Mouse (Mus musculus) frontal cortex, postnatal 25 days (tissue): ENCODE results near the gene 1700001L19Rik.
A peak's percentile ranks its signal among the peaks of the same experiment; 100 is the strongest.
"Not testable (repeated sequence)": the region's sequence is repeated elsewhere in the genome, so short reads cannot be mapped to it uniquely, and the experiment has no call there.

Source experiments
- DNase-seq, 2 experiments: peaks; one replicate each; pipeline ENCODE4 v3.0.0; 2022; ENCODE audit warnings: low spot score in 2 of 2

The 1700001L19Rik gene

DNA sequence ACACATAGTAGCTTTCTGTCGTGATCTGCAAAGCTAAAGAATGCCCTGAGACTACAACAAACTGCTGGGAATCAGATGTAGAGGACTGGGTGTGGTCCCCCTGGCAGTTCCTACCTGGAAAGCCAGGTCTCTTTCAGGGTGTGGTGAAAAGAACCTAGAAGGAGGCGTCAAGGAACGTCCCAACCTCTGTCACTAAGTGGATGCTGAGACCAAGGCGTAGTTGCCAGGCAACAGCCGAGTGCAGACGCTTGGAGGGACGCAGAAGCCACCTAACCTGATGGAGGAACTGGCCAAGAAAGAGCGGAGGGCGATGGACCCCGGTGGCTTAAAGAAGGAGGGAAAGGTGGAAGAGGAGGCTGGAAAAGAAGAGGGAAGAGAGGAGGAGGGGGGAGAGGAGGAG lies at the start of gene 1700001L19Rik:
1700001L19Rik (plus strand) TSS at position 223 of the 400 bp plus-strand sequence.
- DNase-seq, result no peak

DNA sequence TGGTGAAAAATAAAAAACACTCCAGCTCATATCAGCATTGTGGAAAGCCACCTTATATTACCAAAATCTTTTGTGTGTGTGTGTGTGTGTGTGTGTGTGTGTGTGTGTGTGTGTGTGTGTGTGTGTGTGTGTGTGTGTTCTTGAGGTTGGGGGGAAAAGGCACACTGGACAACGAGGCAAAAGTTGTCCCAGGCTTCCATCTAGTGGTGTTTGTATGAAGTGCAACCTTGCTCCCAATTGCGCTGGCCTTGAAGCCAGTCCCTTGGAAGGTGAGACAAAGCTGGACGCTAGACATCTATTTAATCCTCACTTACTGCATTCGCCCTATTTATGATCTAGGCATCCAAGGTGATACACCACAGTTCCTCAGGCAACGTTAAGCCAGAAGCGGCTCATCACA lies 43.8 kb upstream of the 1700001L19Rik start:
- not testable (repeated sequence) for DNase-seq

DNA sequence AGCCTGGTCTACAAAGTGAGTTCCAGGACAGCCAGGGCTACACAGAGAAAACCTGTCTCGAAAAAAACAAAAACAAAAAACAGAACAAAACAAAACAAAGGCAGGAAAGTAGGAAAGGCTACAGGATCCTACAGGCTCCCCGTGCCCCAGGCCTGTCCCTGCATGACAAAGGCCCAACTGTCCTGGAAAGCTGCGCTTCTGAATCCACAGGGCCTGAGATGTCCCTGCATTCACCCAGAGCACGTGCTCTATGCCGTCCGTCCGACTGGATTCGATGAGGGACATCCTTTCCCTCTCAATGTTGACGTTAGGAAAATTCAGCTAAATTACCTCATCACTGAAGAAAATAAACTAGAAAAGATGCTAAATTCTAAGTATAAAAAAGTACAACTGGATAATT lies 29.1 kb upstream of the 1700001L19Rik start:
- no peak for DNase-seq

GRCm38 (mm10) chr13:68568548-68568947 lies 28.7 kb upstream of the 1700001L19Rik start:
- no peak for DNase-seq

DNA sequence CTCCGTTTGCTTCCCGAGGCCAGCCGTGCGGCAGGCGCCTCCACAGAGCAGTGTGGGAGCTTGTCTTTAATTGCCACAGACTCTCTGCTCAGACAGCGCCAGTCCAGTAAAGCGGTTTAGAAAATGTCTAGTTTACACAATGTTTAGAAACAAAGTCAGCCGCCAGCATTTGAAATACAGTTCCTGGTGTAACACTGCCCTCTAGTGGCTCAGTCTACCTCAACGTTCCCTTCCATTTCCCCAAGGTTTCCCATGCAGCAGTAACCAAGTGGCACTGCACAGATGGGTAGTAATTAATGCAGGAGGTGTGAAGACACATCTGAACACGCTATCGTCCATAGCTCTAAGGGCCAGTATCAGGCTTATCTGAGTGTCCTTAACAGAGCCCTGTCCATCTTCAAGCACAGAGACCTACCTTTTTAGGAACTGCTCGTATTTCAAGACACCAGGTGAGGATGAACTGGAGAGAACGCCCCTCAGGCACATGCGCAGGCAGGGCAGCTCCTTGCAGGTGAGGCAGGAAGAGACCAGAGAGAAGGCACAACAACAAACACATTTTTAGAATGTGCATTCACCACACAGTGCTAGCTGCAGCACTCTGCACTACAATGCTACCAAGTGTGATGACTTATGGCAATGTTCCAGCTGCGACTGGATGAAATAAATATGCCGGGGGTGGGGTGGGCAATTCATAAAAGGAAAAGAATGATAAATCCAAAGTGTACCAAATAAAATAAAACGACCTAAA lies 27.5 kb upstream of the 1700001L19Rik start:
- DNase-seq, result peak; percentile 51 to 66

- no peak for DNase-seq
These were observed 25.0 kb upstream of the 1700001L19Rik start for GRCm38 (mm10) chr13:68572247-68572646.

GRCm38 (mm10) chr13:68572966-68573913 lies 24.0 kb upstream of the 1700001L19Rik start:
- DNase-seq, result no peak

DNA sequence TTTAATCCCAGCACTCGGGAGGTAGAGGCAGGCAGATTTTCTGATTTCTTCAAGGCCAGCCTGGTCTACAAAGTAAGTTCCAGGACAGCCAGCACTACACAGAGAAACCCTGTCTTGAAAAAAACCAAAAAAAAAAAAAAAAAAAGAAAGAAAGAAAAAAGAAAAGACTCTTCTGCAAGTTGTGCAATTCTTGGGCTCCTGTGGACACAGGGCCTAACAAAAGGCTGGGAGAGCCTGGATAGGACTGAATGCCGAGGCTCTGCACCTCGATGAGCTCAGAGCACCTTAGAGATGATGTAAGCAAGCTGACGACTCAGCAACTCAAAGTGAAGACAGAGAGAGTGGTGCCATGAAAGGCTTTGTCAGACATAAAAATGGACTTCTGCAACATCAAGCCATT lies 22.8 kb upstream of the 1700001L19Rik start:
- DNase-seq, result no peak

GRCm38 (mm10) chr13:68577945-68578344 lies 19.3 kb upstream of the 1700001L19Rik start:
- no peak for DNase-seq

GRCm38 (mm10) chr13:68581086-68581740 lies 16.0 kb upstream of the 1700001L19Rik start:
- no peak for DNase-seq

DNA sequence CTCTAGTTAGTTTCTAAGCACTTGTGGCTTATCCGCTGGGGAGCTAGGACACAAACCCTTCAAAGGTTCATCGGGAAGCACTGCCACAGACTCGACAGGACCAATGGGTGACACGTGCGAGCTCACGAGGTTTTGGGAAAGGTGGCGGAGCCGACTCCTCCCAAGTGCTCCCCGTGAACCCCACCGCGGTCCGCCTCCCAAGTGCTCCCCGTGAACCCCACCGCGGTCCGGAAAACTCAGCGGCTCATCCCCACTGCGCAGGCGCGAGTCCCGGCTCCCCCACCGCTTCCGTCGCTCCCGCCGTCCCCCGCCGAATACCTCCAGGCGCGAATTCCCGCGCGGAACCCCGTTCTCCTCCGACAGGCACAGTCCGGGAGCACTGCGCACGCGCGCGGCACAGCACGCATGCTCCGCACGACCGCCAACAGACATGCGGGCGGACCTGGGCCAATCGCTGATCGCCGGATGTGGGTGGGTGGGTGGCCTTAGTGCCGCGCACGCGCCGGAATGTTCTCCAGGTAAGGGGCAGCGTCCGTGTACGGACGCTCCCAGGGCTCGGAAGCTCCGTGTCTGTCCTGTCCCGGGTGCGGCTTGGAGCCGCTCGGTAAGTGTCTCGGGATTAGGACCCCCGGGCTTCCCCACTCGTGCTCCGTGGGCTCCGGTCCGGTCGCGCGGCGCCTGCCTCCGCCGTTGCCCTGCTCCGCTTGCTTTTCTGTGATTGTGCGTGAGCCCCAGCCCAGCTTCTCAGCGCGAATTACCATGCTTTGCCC lies 15.3 kb upstream of the 1700001L19Rik start, which contains the start of the genes Mtrr and Fastkd3:
Mtrr (minus strand) TSS at position 403 of the 770 bp plus-strand sequence.
Fastkd3 (plus strand) TSS at position 488 of the 770 bp plus-strand sequence.
- DNase-seq, result peak; percentile 97 to 98

GRCm38 (mm10) chr13:68582517-68582780 lies 14.8 kb upstream of the 1700001L19Rik start:
- no peak for DNase-seq

- DNase-seq, result no peak
These were observed 13.3 kb upstream of the 1700001L19Rik start for GRCm38 (mm10) chr13:68583961-68584360.

GRCm38 (mm10) chr13:68585441-68585840 lies 11.8 kb upstream of the 1700001L19Rik start:
- DNase-seq, result no peak

DNA sequence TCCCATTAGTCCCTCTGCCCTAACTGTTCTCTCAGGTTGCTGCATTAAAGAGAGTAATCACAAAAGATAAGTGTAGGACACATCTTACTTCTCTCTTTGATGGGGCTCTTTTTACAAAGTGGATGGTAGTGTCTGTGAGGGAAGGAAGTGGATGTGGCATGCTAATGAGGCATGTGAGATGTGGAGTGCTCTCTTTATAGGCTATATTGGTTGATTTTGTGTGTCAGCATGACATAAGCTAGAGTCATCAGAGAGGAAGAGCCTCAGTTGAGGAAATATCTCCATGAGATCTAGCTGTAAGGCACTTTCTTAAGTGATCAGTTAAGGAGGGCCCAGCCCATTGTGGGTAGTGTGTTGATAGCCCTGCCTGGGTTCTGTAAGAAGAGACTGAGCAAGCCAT lies 8.9 kb upstream of the 1700001L19Rik start:
- DNase-seq, result no peak

GRCm38 (mm10) chr13:68593797-68594196 lies 3.4 kb upstream of the 1700001L19Rik start:
- DNase-seq, result no peak

DNA sequence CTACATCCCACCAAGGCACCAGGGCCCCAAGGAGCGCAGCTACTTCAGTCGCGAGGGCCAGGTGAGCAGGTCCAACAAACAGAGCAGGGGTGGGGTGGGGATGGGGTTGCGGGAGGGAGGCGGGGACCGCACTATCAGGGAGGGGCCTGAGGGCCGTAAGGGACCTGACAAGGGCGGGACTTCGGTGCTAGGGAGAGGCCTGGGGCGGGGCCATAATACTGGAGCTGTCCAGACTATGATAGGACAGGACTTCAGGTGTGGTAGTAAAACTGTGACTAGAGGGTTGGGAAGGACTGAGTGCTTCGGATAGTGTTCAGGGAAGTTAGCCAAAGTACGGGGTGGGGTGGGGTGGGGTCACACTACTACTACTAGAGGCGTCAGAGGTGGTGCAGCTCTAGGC lies 446 bp downstream of the 1700001L19Rik start:
- no peak for DNase-seq

- no peak for DNase-seq
These were observed 1.7 kb downstream of the 1700001L19Rik start for GRCm38 (mm10) chr13:68598953-68599352.

DNA sequence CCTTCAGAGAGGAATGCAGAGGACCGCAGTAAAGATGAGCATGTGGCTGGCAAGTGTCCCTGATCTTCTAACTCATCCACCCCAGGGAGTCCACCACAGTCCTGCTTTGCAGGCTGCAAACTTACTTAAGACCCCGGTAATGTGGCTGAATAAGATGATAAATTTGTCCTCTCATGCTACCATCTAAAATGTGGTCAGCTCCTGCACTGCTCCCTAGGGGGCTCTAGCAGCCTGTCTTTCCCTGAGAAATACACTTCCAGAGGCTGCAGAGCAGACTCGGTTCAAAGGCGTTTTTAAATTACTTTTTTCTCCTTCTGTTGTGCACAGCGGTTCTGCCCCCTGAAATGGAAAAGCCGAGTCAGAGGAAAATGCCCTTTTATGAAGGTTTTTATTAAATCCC lies 4.0 kb downstream of the 1700001L19Rik start:
- no peak for DNase-seq

DNA sequence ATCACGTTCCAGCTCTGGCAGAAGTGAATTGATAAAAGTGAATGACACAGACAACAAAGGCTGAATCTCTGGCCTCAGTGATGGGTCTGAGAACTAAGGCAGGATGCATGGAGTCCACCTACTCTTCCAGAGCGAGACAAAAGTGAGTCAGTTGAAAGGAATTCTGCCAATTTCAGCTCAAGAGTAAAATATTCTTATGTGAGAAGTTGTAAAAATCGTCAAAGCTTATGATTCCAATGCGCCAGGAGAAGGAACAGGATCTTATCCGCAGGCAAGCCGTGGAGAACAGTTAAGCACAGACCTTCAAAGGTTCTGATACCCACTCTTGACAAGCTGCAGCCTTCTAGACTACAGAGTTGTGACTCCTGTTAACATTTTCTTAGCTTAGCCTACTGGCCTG lies 5.9 kb downstream of the 1700001L19Rik start:
- DNase-seq, result no peak

DNA sequence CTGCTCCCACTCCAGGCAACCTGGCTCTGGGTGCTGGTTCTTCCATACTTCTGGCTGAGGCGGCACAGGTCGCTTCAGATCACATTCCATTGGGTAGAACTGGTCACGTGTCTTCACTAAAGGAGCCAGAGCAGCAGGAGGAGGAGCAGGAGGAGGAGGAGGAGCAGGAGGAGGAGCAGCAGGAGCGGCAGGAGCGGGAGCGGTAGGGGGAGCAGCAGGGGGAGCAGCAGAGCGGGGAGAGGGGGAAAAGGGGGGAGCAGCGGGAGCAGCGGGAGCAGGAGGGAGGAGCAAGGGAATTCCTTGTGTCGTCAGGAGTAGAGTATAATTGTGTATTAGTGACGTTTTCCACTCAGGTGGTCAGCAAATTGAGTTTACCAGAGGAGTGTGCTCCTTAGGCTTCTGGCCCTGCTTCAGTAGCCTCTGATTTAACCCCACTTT lies 8.5 kb downstream of the 1700001L19Rik start:
- no peak for DNase-seq
